Mouse (Mus musculus): ENCODE measurements around the gene Nim1k. TPM values are rescaled to one million over a fixed set of nuclear protein-coding genes. Genes with fewer than 3 reads are reported as not detected.

Nim1k gene
- total and polyA plus RNA-seq, 3 experiments = 0.03 TPM; not detected in 2

DNA sequence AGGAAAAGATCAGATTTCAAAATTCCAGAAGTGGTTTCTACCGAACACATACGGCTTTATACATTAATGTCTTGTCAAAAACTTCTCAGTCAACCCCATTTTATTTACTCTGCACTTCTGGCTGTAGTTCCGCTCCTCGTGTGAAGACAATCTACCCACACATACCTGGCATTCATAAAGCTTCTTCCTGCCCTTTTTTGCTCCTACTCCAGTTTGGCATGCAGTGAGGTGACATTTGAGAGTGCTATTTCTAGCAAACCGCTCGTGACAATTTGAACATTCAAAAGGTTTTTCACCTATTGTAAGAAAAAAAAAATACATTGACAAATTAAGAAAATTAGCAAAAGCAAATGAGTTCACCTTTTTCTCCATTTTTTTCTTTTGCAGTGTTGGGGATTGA, 12.9 kb upstream of the Nim1k start:
- Histone ChIP-seq H3K36me3 (ENCODE audit: control insufficient read depth in 1 of 2, insufficient read depth in 2 of 2, low read length in 2 of 2) (peaks cover 3 to 58% of the 10 kb centered on the region in 2 experiments), H3K4me3 (ENCODE audit: control insufficient read depth in 1 of 2, insufficient read depth in 1 of 2, low read depth in 2 of 2, low read length in 2 of 2) (no peak overlapping the region), H3K79me2 (ENCODE audit: control insufficient read depth, insufficient read depth, low read length, poor library complexity) (peaks cover 2% of the 10 kb centered on the region; the same call in 1 of the 2 replicates), H3K27me3 (ENCODE audit: control insufficient read depth in 1 of 2, insufficient read depth in 2 of 2, low read length in 2 of 2) (no peaks in the 10 kb centered on the region), H3K9ac (ENCODE audit: control insufficient read depth, low read depth, low read length, poor library complexity, severe bottlenecking) (no peak overlapping the region), H3K4me1 (ENCODE audit: control insufficient read depth in 1 of 2, insufficient read depth in 2 of 2, low read length in 2 of 2) (no peaks in the 10 kb centered on the region; a peak in 1 of 4 replicates), H3K27ac (ENCODE audit: control insufficient read depth, low read depth, low read length) (no peak overlapping the region), H3K9me3 (replicated peaks; ENCODE audit: insufficient read depth, low read length) (no peaks in the 10 kb centered on the region)
- no peak for DNase-seq (ENCODE audit: low read depth, low spot score)
- TF ChIP-seq POLR2AphosphoS5 (IDR thresholded peaks at IDR 0.05; ENCODE audit: borderline replicate concordance, low read depth, low read length) (no peak), MEF2A (IDR thresholded peaks at IDR 0.05; ENCODE audit: extremely low read depth, insufficient replicate concordance, low read depth, low read length, poor library complexity, severe bottlenecking) (no peak), SMC3 (IDR thresholded peaks at IDR 0.05; ENCODE audit: low read depth, low read length) (no peak), JUND (IDR thresholded peaks at IDR 0.05; ENCODE audit: low read depth, low read length) (no peak)

DNA sequence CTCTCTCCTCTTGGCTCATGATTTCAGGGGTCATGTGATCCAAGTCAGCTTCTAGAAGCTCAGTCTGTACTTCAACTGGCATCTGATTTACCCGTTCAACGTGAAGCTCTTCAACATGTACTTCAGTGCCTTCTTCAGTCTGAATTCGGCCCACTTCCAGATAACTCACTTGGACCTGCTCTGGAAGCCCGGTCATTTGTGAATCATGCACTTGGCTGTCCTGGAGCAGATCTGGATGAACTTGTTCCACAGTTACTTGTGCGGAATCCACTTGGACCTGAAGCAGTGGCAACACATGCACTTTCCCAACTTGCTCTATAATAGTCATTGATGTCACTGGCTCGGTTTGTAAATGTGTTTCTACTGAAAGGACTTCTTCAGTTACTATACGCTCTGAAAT, 10.8 kb upstream of the Nim1k start:
- Histone ChIP-seq H3K27ac (ENCODE audit: control insufficient read depth, low read depth, low read length) (no peak overlapping the region), H3K9me3 (replicated peaks; ENCODE audit: insufficient read depth, low read length) (no peaks in the 10 kb centered on the region), H3K36me3 (ENCODE audit: control insufficient read depth in 1 of 2, insufficient read depth in 2 of 2, low read length in 2 of 2) (peaks cover 5 to 50% of the 10 kb centered on the region in 2 experiments), H3K4me1 (ENCODE audit: control insufficient read depth in 1 of 2, insufficient read depth in 2 of 2, low read length in 2 of 2) (no peaks in the 10 kb centered on the region; a peak in 1 of 4 replicates), H3K9ac (ENCODE audit: control insufficient read depth, low read depth, low read length, poor library complexity, severe bottlenecking) (no peak overlapping the region), H3K27me3 (ENCODE audit: control insufficient read depth in 1 of 2, insufficient read depth in 2 of 2, low read length in 2 of 2) (no peaks in the 10 kb centered on the region), H3K4me3 (ENCODE audit: control insufficient read depth in 1 of 2, insufficient read depth in 1 of 2, low read depth in 2 of 2, low read length in 2 of 2) (no peak overlapping the region), H3K79me2 (ENCODE audit: control insufficient read depth, insufficient read depth, low read length, poor library complexity) (no peaks in the 10 kb centered on the region; the same call in 1 of the 2 replicates)
- TF ChIP-seq POLR2A (IDR thresholded peaks at IDR 0.05; ENCODE audit: control insufficient read depth in 1 of 2, insufficient read depth in 1 of 2, low read depth in 1 of 2, low read length in 2 of 2, poor library complexity in 1 of 2) (no peak), ELF1 (IDR thresholded peaks at IDR 0.05; ENCODE audit: low read depth, low read length) (no peak), TAL1 (IDR thresholded peaks at IDR 0.05; ENCODE audit: low read length) (no peak), MAX (IDR thresholded peaks at IDR 0.05; ENCODE audit: low read length) (no peak), USF2 (IDR thresholded peaks at IDR 0.05; ENCODE audit: borderline replicate concordance in 1 of 2, insufficient read depth in 1 of 2, low read depth in 1 of 2, low read length in 2 of 2) (no peak)
- DNase-seq (ENCODE audit: low read depth, low spot score) = no peak

GRCm38 (mm10) chr13:119756831-119757230, 1.1 kb upstream of the Nim1k start:
- H3K9ac ChIP-seq (ENCODE audit: control insufficient read depth, low read depth, low read length, poor library complexity, severe bottlenecking) = no peak overlapping the region
- H3K4me1 ChIP-seq (ENCODE audit: control insufficient read depth in 1 of 2, insufficient read depth in 2 of 2, low read length in 2 of 2) = no peaks in the 10 kb centered on the region
- H3K27me3 ChIP-seq (ENCODE audit: control insufficient read depth in 1 of 2, insufficient read depth in 2 of 2, low read length in 2 of 2) = no peaks in the 10 kb centered on the region
- TF ChIP-seq MXI1 (IDR thresholded peaks at IDR 0.05; ENCODE audit: low read depth, low read length) (no peak), SMC3 (IDR thresholded peaks at IDR 0.05; ENCODE audit: low read depth, low read length) (no peak), MAZ (IDR thresholded peaks at IDR 0.05; ENCODE audit: low read depth, low read length) (no peak), BHLHE40 (IDR thresholded peaks at IDR 0.05; ENCODE audit: borderline replicate concordance, low read depth, low read length) (no peak), CHD1 (IDR thresholded peaks at IDR 0.05; ENCODE audit: low read depth, low read length) (no peak), ZKSCAN1 (IDR thresholded peaks at IDR 0.05; ENCODE audit: low read depth, low read length) (no peak), POLR2AphosphoS5 (IDR thresholded peaks at IDR 0.05; ENCODE audit: borderline replicate concordance, low read depth, low read length) (no peak)
- no peaks in the 10 kb centered on the region for H3K9me3 ChIP-seq (replicated peaks; ENCODE audit: insufficient read depth, low read length)
- no peak overlapping the region for H3K4me3 ChIP-seq (ENCODE audit: control insufficient read depth in 1 of 2, insufficient read depth in 1 of 2, low read depth in 2 of 2, low read length in 2 of 2)
- H3K79me2 ChIP-seq (ENCODE audit: control insufficient read depth, insufficient read depth, low read length, poor library complexity) = no peaks in the 10 kb centered on the region
- no peak for DNase-seq (ENCODE audit: low read depth, low spot score)
- H3K27ac ChIP-seq (ENCODE audit: control insufficient read depth, low read depth, low read length) = no peak overlapping the region
- H3K36me3 ChIP-seq (ENCODE audit: control insufficient read depth in 1 of 2, insufficient read depth in 2 of 2, low read length in 2 of 2) = peaks cover 0 to under 1% of the 10 kb centered on the region in 2 experiments; a peak in 1 of 4 replicates
